Mouse (Mus musculus): ENCODE data around the gene Zfp106.

DNA sequence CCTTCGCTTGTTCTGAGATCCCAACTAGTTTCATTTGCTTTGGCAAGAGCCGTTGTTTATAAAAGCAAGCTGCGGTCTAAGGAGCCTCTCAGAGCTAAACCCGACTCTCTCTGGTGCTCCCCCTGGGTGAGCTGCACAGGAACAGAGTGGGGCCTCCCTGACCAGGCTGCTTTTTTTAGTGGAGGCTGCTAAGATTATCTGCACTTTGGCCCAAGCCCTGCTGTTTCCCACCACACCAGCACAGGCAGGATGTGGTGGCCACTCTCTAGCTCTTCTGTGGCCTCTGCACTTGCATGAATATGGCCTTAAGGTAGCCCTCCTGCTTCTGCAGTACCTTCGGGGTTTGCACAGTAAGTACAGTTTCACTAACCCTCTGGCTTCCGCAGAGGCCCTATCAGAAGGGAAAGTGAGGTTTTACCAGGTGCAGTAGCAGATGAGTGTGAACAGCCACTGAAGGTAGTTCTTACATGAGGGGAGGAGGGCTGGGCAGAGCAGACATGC is 63.6 kb downstream of the Zfp106 start:
- TF ChIP-seq CTCF (IDR thresholded peaks at IDR 0.05; ENCODE audit: extremely low read depth, insufficient read depth, low read length), result no peak
- no peak for TF ChIP-seq POLR2A (IDR thresholded peaks at IDR 0.05; ENCODE audit: extremely low read depth, insufficient read depth, low read length)
